Mouse (Mus musculus) midbrain, embryonic 11.5 days (tissue): ENCODE data around the gene Sept9. TPM values are rescaled to one million over a fixed set of nuclear protein-coding genes. Genes with fewer than 3 reads are reported as not detected.

Experiments used
- ATAC-seq: fragments of 200-750 bp; cut with Nextera tagmentation; 2 replicates; pipeline ENCODE4 v1.8.0; 2017; ENCODE audit warnings: moderate TSS enrichment, moderate library complexity; ENCODE audit not compliant: low FRiP score
- DNase-seq: peaks from one replicate; pipeline ENCODE4 v3.0.0; 2015; ENCODE audit warnings: low spot score; ENCODE audit errors: missing footprints
- H3K27ac ChIP-seq: fragments of 300-500 bp; sonication (generic); 2 replicates; pipeline ENCODE4 v1.5.1; 2014; ENCODE audit warnings: low read depth, low read length
- H3K27me3 ChIP-seq: fragments of 300-500 bp; sonication (generic); 2 replicates; pipeline ENCODE4 v1.6.1; 2014; ENCODE audit warnings: mild to moderate bottlenecking, low read length, moderate library complexity, mixed read lengths; ENCODE audit not compliant: control insufficient read depth, insufficient read depth
- H3K36me3 ChIP-seq: fragments of 300-500 bp; sonication (generic); 2 replicates; pipeline ENCODE4 v1.6.1; 2014; ENCODE audit warnings: mild to moderate bottlenecking, low read length, moderate library complexity, mixed read lengths; ENCODE audit not compliant: control insufficient read depth, insufficient read depth
- H3K4me1 ChIP-seq: fragments of 300-500 bp; sonication (generic); 2 replicates; pipeline ENCODE4 v1.6.1; 2014; ENCODE audit warnings: low read length; ENCODE audit not compliant: control insufficient read depth, insufficient read depth
- H3K4me2 ChIP-seq: fragments of 300-500 bp; sonication (generic); 2 replicates; pipeline ENCODE4 v1.6.1; 2014; ENCODE audit warnings: mild to moderate bottlenecking, moderate library complexity
- H3K4me3 ChIP-seq: fragments of 300-500 bp; sonication (generic); 2 replicates; pipeline ENCODE4 v1.5.1; 2014; ENCODE audit warnings: low read depth, low read length
- H3K9ac ChIP-seq: fragments of 300-500 bp; sonication (generic); 2 replicates; pipeline ENCODE4 v1.6.1; 2014; ENCODE audit warnings: low read length
- H3K9me3 ChIP-seq: fragments of 300-500 bp; sonication (generic); 2 replicates; pipeline ENCODE4 v1.6.1; 2016; ENCODE audit warnings: low read length; ENCODE audit not compliant: control insufficient read depth
- WGBS: fragments of 180-500 bp; shearing (Covaris S2); extraction: QIAGEN DNeasy Blood & Tissue Kit; methylation state at CpG from one replicate; pipeline ENCODE4 v1.1.7; 2014; 5-methylcytosine and 5-hydroxymethylcytosine counted together
- polyA plus RNA-seq: library from polyadenylated mRNA; unstranded; fragments of >200 nt; fragmentation: Nextera tagmentation; extraction: Ambion mirVana; gene quantifications from 2 replicates; pipeline ENCODE4 v1.2.1, GENCODE M21; 2014

Sept9 gene
- polyA plus RNA-seq, 1 experiment from 2014 or later = 152 TPM

GRCm38 (mm10) chr11:117232886-117233458 lies 33.5 kb downstream of the Sept9 start:
- no peak overlapping the region for H3K4me2 ChIP-seq
- WGBS = 59% methylated on average over 10 of the region's 10 CpGs
- no peak overlapping the region for H3K27ac ChIP-seq
- no peak overlapping the region for H3K9ac ChIP-seq
- no peaks in the 10 kb centered on the region for H3K9me3 ChIP-seq
- DNase-seq (peak; percentile 90), ATAC-seq (no peak)
- H3K36me3 ChIP-seq = no peaks in the 10 kb centered on the region
- no peaks in the 10 kb centered on the region for H3K27me3 ChIP-seq
- 0 out of 2 replicates have a peak, but pooled peaks cover 2% of the 10 kb centered on the region for H3K4me1 ChIP-seq
- H3K4me3 ChIP-seq = no peak overlapping the region

GRCm38 (mm10) chr11:117233818-117234217 lies 34.4 kb downstream of the Sept9 start:
- ATAC-seq (no peak), DNase-seq (no peak)
- H3K27ac ChIP-seq = no peak overlapping the region
- no peaks in the 10 kb centered on the region for H3K36me3 ChIP-seq
- no peak overlapping the region for H3K4me2 ChIP-seq
- no peak overlapping the region for H3K4me3 ChIP-seq
- H3K9ac ChIP-seq = no peak overlapping the region
- H3K9me3 ChIP-seq = no peaks in the 10 kb centered on the region
- WGBS = 74% methylated on average over 8 of the region's 8 CpGs
- H3K4me1 ChIP-seq = 0 out of 2 replicates have a peak, but pooled peaks cover 2% of the 10 kb centered on the region
- H3K27me3 ChIP-seq = no peaks in the 10 kb centered on the region

GRCm38 (mm10) chr11:117235086-117235897 lies 35.8 kb downstream of the Sept9 start:
- Histone ChIP-seq H3K4me3 (no peak overlapping the region), H3K27ac (no peak overlapping the region), H3K9me3 (no peaks in the 10 kb centered on the region), H3K36me3 (no peaks in the 10 kb centered on the region), H3K27me3 (no peaks in the 10 kb centered on the region), H3K9ac (no peak overlapping the region), H3K4me2 (no peak overlapping the region), H3K4me1 (0 out of 2 replicates have a peak, but pooled peaks cover 2% of the 10 kb centered on the region)
- DNase-seq (no peak), ATAC-seq (no peak)
- 57% methylated on average over 12 of the region's 12 CpGs for WGBS

GRCm38 (mm10) chr11:117235898-117236459 lies 36.5 kb downstream of the Sept9 start:
- Histone ChIP-seq H3K9me3 (no peaks in the 10 kb centered on the region), H3K36me3 (no peaks in the 10 kb centered on the region), H3K27ac (no peak overlapping the region), H3K4me3 (no peak overlapping the region), H3K4me1 (0 out of 2 replicates have a peak, but pooled peaks cover 2% of the 10 kb centered on the region), H3K9ac (no peak overlapping the region), H3K4me2 (no peak overlapping the region), H3K27me3 (no peaks in the 10 kb centered on the region)
- whole genome bisulfite sequencing = 36% methylated on average over 9 of the region's 9 CpGs
- DNase-seq (no peak), ATAC-seq (no peak)

GRCm38 (mm10) chr11:117238169-117238568 lies 38.7 kb downstream of the Sept9 start:
- H3K36me3 ChIP-seq = no peaks in the 10 kb centered on the region
- no peaks in the 10 kb centered on the region for H3K27me3 ChIP-seq
- no peak overlapping the region for H3K27ac ChIP-seq
- H3K4me2 ChIP-seq = no peak overlapping the region
- DNase-seq (peak; percentile 99), ATAC-seq (peak; percentile 73; the same call in 1 of the 2 replicates)
- H3K4me3 ChIP-seq = no peak overlapping the region
- 0% methylated on average over 4 of the region's 4 CpGs for whole genome bisulfite sequencing
- H3K9ac ChIP-seq = no peak overlapping the region
- no peaks in the 10 kb centered on the region for H3K9me3 ChIP-seq
- H3K4me1 ChIP-seq = no peaks in the 10 kb centered on the region

- DNase-seq (no peak), ATAC-seq (no peak)
- Histone ChIP-seq H3K4me2 (no peak overlapping the region), H3K27ac (no peak overlapping the region), H3K36me3 (no peaks in the 10 kb centered on the region), H3K27me3 (no peaks in the 10 kb centered on the region), H3K4me1 (no peaks in the 10 kb centered on the region), H3K9ac (no peak overlapping the region), H3K9me3 (no peaks in the 10 kb centered on the region), H3K4me3 (no peak overlapping the region)
- 89% methylated on average over 6 of the region's 6 CpGs for WGBS
These were observed 40.2 kb downstream of the Sept9 start for GRCm38 (mm10) chr11:117239617-117240016.

GRCm38 (mm10) chr11:117240322-117240721 lies 40.9 kb downstream of the Sept9 start:
- Histone ChIP-seq H3K9me3 (no peaks in the 10 kb centered on the region), H3K27ac (no peak overlapping the region), H3K4me1 (no peaks in the 10 kb centered on the region), H3K4me2 (no peak overlapping the region), H3K4me3 (no peak overlapping the region), H3K27me3 (no peaks in the 10 kb centered on the region), H3K36me3 (no peaks in the 10 kb centered on the region), H3K9ac (no peak overlapping the region)
- WGBS = 86% methylated on average over 9 of the region's 9 CpGs
- DNase-seq = no peak
- no peak for ATAC-seq

GRCm38 (mm10) chr11:117240861-117241738 lies 41.6 kb downstream of the Sept9 start:
- ATAC-seq = no peak
- Histone ChIP-seq H3K27me3 (no peaks in the 10 kb centered on the region), H3K36me3 (no peaks in the 10 kb centered on the region), H3K4me2 (no peak overlapping the region), H3K4me3 (no peak overlapping the region), H3K9me3 (no peaks in the 10 kb centered on the region), H3K9ac (no peak overlapping the region), H3K27ac (no peak overlapping the region), H3K4me1 (no peaks in the 10 kb centered on the region)
- no peak for DNase-seq
- WGBS = 86% methylated on average over 11 of the region's 11 CpGs
